Mouse (Mus musculus): ENCODE measurements around the gene Pacs2.

Pacs2 gene

GRCm38 (mm10) chr12:113011702-113012360 is 2.5 kb upstream of the Pacs2 start:
- intact Hi-C loops (cut with DNase I) = no loop called here

- intact Hi-C loops (cut with DNase I) = no loop called here
These were observed 1.9 kb upstream of the Pacs2 start for GRCm38 (mm10) chr12:113012443-113012842.

- intact Hi-C loops (cut with DNase I) = no loop called here
These were observed 1.3 kb upstream of the Pacs2 start for GRCm38 (mm10) chr12:113013021-113013491.

- intact Hi-C loops (cut with DNase I) = no loop called here
These were observed 551 bp downstream of the Pacs2 start for GRCm38 (mm10) chr12:113014561-113015556.

GRCm38 (mm10) chr12:113015956-113016355 is 1.6 kb downstream of the Pacs2 start:
- intact Hi-C loops (cut with DNase I) = no loop called here

- intact Hi-C loops (cut with DNase I) = no loop called here
These were observed 2.7 kb downstream of the Pacs2 start for GRCm38 (mm10) chr12:113016976-113017375.

- intact Hi-C loops (cut with DNase I) = no loop called here
These were observed 3.2 kb downstream of the Pacs2 start for GRCm38 (mm10) chr12:113017429-113017984.

GRCm38 (mm10) chr12:113018763-113019162 is 4.5 kb downstream of the Pacs2 start:
- intact Hi-C loops (cut with DNase I) = no loop called here

GRCm38 (mm10) chr12:113021488-113021887 is 7.2 kb downstream of the Pacs2 start:
- intact Hi-C loops (cut with DNase I) = no loop called here

GRCm38 (mm10) chr12:113023082-113023481 is 8.8 kb downstream of the Pacs2 start:
- intact Hi-C loops (cut with DNase I) = no loop called here

GRCm38 (mm10) chr12:113026557-113026956 is 12.2 kb downstream of the Pacs2 start:
- intact Hi-C loops (cut with DNase I) = no loop called here

- intact Hi-C loops (cut with DNase I) = no loop called here
These were observed 13.2 kb downstream of the Pacs2 start for GRCm38 (mm10) chr12:113027495-113027894.

GRCm38 (mm10) chr12:113028067-113028466 is 13.8 kb downstream of the Pacs2 start:
- intact Hi-C loops (cut with DNase I) = no loop called here

GRCm38 (mm10) chr12:113028898-113029297 is 14.6 kb downstream of the Pacs2 start:
- intact Hi-C loops (cut with DNase I) = no loop called here

- intact Hi-C loops (cut with DNase I) = no loop called here
These were observed 15.7 kb downstream of the Pacs2 start for GRCm38 (mm10) chr12:113030046-113030445.

- intact Hi-C loops (cut with DNase I) = no loop called here
These were observed 16.7 kb downstream of the Pacs2 start for GRCm38 (mm10) chr12:113030993-113031392.

GRCm38 (mm10) chr12:113031441-113031840 is 17.1 kb downstream of the Pacs2 start:
- intact Hi-C loops (cut with DNase I) = no loop called here

GRCm38 (mm10) chr12:113032296-113033250 is 18.3 kb downstream of the Pacs2 start:
- intact Hi-C loops (cut with DNase I) = no loop called here

- intact Hi-C loops (cut with DNase I) = no loop called here
These were observed 20.8 kb downstream of the Pacs2 start for GRCm38 (mm10) chr12:113035093-113035492.

- intact Hi-C loops (cut with DNase I) = no loop called here
These were observed 22.7 kb downstream of the Pacs2 start for GRCm38 (mm10) chr12:113036996-113037395.

GRCm38 (mm10) chr12:113038414-113038813 is 24.1 kb downstream of the Pacs2 start:
- intact Hi-C loops (cut with DNase I) = no loop called here

Measured in adrenal gland (tissue).